Mouse (Mus musculus): ENCODE results near the gene Nudt9. TPM values are rescaled to one million over a fixed set of nuclear protein-coding genes. Genes with fewer than 3 reads are reported as not detected.

The Nudt9 gene
- polyA plus RNA-seq, 1 experiment, result 45.7 TPM

GRCm38 (mm10) chr5:104110171-104110920 is 64.2 kb downstream of the Nudt9 start:
- TF ChIP-seq POLR2A (IDR thresholded peaks at IDR 0.05; ENCODE audit: borderline replicate concordance, extremely low read depth, insufficient read depth, insufficient read length, poor library complexity, severe bottlenecking), result no peak
- TF ChIP-seq CTCF (IDR thresholded peaks at IDR 0.05; ENCODE audit: borderline replicate concordance, extremely low read depth, insufficient read depth, insufficient read length), result no peak
- peak; percentile 98 for DNase-seq (ENCODE audit: low read depth)

- TF ChIP-seq POLR2A (IDR thresholded peaks at IDR 0.05; ENCODE audit: borderline replicate concordance, extremely low read depth, insufficient read depth, insufficient read length, poor library complexity, severe bottlenecking) (no peak), CTCF (IDR thresholded peaks at IDR 0.05; ENCODE audit: borderline replicate concordance, extremely low read depth, insufficient read depth, insufficient read length) (no peak)
- peak; percentile 37 for DNase-seq (ENCODE audit: low read depth)
Measured at GRCm38 (mm10) chr5:104112016-104112415, 65.9 kb downstream of the Nudt9 start.

- no peak for TF ChIP-seq POLR2A (IDR thresholded peaks at IDR 0.05; ENCODE audit: borderline replicate concordance, extremely low read depth, insufficient read depth, insufficient read length, poor library complexity, severe bottlenecking)
- no peak for TF ChIP-seq CTCF (IDR thresholded peaks at IDR 0.05; ENCODE audit: borderline replicate concordance, extremely low read depth, insufficient read depth, insufficient read length)
- no peak for DNase-seq (ENCODE audit: low read depth)
Measured at GRCm38 (mm10) chr5:104112511-104112910, 66.4 kb downstream of the Nudt9 start.

- peak; percentile 86 for DNase-seq (ENCODE audit: low read depth)
- TF ChIP-seq CTCF (IDR thresholded peaks at IDR 0.05; ENCODE audit: borderline replicate concordance, extremely low read depth, insufficient read depth, insufficient read length), result no peak
- TF ChIP-seq POLR2A (IDR thresholded peaks at IDR 0.05; ENCODE audit: borderline replicate concordance, extremely low read depth, insufficient read depth, insufficient read length, poor library complexity, severe bottlenecking), result no peak
Measured at GRCm38 (mm10) chr5:104113491-104114172, 67.5 kb downstream of the Nudt9 start, which contains the start of gene Sparcl1. TSS of gene Sparcl1 (minus strand) at chr5:104113733.

Other genes starting within 250 kb of the Nudt9 start
- gene Klhl8, start 135.0 kb upstream of the Nudt9 start, polyA plus RNA-seq (2012; rRNA removed), result 34.3 and 35.6 TPM in 2 replicates
- gene Hsd17b13, start 68.9 kb upstream of the Nudt9 start, polyA plus RNA-seq (2012; rRNA removed), result not detected in 2 replicates
- 7.2 and 11.3 TPM in 2 replicates for gene Hsd17b11, start 24.4 kb upstream of the Nudt9 start, polyA plus RNA-seq (2012; rRNA removed)
- gene Gm17660, start 31.3 kb downstream of the Nudt9 start, polyA plus RNA-seq (2012; rRNA removed), result not detected in 2 replicates
- gene Sparcl1, start 67.4 kb downstream of the Nudt9 start, polyA plus RNA-seq (2012; rRNA removed), result 75.9 and 150 TPM in 2 replicates
- not detected in 2 replicates for gene Dspp, start 124.4 kb downstream of the Nudt9 start, polyA plus RNA-seq (2012; rRNA removed)
- gene Dmp1, start 156.3 kb downstream of the Nudt9 start, polyA plus RNA-seq (2012; rRNA removed), result 0.16 and 1.1 TPM in 2 replicates

Measured in brain, embryonic 14.5 days (tissue).